Mouse (Mus musculus) T-cell, adult 2 months (primary cell): Measurements from ENCODE around the gene Sbf2.
"Not testable (repeated sequence)": the region's sequence is repeated elsewhere in the genome, so short reads cannot be mapped to it uniquely, and the experiment has no call there.

ENCODE experiments used
- DNase-seq: peaks from one replicate; pipeline ENCODE4 v3.0.0; 2022; ENCODE audit warnings: low spot score

Sbf2 gene

DNA sequence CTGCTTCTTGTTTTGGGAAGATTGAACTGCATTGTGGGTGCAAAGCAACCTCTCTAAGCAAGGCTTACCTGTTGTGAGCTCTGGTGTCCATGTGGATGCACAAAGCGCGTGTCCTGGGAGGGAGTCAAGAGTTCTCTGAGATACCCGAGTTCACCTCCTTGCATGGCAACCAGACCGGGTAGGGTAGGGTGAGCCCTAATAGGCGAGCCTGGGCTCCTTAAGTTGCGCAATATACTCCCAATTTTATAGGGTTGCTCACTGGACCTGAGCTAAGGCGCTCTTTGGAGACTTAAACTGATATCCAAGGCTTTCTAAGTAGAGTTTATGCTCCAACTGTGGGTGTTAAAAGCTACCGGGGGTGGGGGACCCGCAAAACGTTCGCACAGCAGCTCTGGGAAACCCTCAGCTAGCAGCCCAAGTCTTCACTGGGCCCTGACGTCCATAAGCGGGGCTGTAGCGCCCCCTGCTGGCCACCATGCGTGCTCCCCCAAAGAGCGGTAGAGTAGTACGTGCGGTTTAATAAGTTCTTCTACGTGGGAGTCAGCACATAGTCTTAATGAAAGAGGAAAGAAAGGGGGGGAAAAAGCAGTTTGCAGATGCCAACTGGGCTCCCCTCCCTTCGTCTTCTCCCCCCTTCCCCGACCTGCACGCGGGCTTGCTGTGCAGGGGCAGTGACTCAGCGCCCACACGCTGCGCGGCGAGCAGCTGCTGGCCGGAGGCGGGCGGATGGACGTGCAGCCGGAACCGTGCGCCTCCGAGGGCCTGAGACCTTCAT, 15.4 kb upstream of the Sbf2 start:
- DNase-seq = peak; percentile 84

DNA sequence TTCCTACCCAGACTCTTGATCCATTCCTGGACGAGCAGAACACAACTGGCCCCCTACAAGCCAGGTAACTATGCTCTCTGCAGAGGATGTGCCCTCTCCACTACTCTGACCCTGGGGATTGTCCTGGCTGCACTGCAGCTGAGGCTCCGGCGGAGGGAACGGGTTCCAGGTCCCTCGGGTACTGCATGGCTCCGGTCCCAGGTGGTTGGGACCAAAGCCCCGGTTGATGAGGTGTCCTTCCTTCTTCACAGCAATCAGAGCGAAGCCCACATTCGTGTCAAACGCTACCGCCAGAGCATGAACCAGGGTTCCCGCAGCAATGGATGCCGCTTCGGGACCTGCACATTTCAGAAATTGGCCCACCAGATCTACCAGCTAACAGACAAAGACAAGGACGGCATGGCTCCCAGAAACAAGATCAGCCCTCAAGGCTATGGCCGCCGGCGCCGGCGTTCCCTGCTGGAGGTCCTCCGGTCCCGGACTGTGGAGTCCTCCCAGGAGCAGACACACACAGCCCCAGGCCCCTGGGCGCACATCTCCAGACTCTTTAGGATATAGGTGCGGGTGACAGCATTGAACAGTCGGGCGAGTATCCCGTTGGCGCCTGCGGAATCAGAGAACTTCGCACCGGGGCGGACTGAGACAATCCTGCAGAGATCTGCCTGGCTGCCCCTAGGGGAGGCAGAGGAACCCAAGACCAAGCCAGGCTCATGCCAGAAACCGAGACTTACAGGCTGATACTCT, 14.1 kb upstream of the Sbf2 start:
- DNase-seq = no peak

DNA sequence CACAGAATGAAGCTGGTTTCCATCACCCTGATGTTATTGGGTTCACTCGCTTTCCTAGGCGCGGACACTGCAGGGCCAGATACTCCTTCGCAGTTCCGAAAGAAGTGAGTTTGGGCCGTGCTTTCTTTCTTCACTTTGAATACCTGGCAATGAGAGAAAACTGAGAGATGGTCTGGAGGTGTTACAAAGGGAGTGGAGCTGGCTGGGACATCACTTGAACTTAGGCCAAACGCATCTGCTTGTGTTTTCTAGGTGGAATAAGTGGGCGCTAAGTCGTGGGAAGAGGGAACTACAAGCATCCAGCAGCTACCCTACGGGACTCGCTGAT, 13.5 kb upstream of the Sbf2 start:
- no peak for DNase-seq

DNA sequence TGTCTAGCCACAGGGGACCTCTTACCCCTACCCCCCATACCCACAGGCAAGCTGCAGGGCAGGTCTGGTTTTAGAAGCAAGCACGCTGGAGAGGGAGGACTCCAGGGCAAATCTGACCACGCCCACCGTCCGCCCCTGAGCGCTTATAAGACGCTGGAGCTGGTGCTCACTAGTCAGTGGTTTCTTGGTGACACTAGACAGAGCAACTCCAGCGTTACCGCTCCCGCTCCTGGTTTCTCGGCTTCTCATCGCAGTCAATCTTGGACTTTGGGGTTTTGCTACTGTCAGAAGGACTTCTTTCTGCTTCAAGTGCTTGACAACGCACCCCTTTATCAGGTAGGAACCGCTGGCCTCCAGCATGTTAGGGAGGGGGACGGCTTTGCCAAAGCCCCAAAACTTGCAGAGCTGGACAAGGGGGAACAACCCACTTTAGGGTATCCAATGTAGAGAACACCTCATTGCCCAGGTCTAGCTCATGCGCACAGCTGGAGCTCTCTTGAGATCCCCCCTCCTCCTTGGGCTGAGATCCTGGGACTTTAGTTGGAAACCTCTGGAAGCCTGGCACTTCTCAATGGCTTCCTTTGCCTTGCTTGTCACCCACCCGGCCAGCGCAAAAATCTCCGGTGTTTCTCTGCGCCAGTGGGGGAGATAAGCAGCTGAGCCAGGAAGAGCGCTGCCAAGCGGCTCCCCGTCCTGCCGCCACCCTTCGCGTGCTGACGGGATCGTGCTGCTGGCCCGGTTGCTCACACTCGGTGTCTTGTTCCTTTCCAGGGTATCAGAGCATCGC, 13.0 kb upstream of the Sbf2 start, which contains the start of gene Adm:
Gene Adm (plus strand): TSS at position 176 of the 787 bp plus-strand sequence.
- peak; percentile 64 for DNase-seq

DNA sequence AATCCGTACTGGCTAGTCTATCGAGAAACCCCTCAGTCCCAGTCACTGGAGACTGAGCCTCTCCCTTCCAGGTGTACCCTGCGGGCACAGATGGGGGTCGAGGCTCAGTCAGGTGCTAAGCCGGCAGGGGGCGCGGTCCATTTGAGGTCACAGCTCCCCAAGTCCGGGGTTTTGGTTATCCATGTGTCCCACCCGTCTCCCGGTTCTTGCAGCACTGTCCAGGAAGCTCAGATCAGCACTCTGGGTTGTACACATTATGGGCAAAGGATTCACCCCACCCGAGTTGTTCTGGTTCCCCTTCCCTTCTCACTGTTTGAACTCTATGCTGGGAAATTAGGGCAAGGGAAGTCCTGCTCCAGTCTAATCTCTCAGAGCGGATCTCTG, 12.4 kb upstream of the Sbf2 start:
- DNase-seq = no peak

DNA sequence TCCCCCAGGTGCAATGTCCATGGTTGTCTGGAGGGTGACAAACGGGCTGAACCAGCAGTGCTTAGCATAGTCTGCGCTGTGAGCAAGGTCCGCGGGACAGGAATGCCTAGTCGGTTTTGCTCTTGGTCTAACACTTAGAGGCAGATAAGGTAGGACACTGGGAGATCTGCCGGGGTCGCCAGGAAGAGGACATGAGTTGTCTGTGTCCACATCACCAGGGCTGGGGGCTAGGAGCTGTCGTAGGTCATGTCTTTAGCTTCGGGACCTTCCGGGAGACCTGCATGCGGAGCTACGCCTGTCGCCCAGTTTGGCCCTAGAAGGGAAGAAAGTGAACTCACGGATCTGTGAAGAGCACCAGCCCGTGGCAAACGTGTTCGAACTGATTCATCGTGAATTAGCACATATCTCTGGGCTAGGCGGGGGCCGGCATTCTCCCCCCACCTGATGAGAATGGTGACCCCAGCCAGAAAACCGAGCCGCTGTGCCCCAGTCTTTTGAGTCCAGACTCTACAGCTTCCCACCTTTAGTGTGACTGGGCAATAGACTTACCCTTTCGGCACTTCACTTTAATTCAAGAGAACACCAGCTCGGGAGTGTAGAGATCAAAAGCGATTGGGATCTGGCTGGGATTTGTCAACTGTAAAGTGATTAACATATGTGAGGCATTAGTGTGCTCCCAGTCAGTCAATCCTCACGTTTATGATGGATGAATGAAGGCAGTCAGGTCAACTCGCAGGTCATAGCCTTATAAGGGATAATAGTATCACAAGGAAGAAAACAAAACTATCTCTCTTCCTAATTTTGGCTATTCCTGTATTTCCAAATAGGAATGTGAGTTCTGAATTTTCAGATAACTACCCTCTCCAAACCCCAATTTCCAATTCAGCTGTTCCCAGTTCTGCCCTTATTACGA, 11.7 kb upstream of the Sbf2 start:
- DNase-seq = no peak

DNA sequence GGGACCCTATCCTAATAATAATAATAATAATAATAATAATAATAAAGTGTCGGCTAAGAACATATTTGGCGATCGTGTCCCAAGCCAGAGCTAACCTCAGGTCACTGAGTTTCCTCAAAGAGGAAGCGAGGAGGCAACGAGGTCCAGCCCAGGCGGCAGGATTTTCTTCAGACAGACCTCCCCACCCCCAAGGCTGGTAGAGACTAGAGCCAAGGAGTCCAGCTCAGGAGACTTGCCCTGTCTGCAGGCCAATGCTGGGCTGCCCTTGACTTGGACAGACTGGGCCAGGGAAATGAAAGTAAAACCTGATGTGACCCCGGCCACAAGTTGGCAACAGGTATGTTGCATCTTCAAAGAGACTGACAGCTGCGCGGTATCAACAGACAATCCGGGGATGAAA, 10.8 kb upstream of the Sbf2 start:
- no peak for DNase-seq

DNA sequence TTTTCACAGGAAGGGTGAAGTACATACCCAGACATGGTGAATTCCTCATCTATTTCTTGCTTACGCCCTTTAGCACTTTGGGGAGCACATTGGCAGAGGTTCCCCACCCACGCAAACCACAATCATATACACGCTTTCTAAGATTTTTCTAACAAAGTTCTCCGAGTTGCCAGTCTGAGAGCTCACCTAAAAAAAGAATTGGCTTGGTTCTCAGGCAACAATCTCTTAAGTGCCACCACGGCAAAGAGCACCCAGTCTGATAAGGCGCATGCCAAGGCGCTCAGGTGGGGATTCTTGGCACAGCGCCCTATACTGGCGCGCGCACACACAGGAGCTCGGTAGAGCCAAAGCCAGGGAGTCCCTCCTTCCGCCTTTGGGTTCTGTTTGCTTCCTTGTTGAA, 10.2 kb upstream of the Sbf2 start:
- DNase-seq = peak; percentile 45

DNA sequence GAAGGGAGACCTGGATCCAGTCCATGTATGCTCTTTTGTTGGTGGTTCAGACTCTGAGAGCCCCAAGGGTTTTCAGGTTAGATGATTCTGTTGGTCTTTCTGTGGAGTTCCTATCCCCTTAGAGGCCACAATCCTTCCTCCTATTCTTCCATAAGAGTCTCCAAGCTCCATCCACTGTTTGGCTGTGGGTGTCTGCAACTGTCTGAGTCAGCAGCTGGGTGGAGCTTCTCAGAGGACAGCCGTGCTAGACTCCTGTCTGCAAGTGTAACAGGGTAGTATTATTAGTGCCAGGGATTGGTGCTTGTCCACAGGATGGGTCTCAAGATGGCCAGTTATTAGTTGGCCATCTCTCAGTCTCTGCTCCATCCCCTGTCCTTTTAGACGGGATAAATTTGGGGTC, 9.3 kb upstream of the Sbf2 start:
- DNase-seq = no peak

DNA sequence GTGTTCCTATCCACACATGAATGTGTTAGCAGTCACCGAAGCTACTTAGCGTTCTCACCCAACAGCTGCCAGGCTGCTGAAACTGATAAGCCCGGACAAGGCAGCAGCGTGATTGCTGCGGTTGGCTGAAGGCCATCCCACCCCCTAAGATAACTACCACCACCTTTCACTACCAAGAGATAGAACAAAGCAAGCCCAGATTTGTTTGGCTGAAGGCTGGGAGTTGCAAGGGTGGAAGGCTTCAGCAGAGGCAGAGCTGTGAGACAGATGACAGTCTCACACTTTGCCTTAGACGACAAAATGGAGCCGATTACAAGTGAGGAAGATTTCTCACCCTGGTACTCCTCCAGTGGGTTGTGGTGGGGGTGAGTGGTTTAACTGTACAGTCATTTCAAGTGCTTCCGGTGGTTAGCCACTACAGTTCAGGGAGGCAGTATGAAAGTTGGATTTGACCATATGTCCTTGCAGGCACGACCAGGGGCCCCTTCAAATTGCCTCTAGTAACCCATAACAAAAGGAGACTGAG, 4.4 kb upstream of the Sbf2 start:
- DNase-seq = no peak

DNA sequence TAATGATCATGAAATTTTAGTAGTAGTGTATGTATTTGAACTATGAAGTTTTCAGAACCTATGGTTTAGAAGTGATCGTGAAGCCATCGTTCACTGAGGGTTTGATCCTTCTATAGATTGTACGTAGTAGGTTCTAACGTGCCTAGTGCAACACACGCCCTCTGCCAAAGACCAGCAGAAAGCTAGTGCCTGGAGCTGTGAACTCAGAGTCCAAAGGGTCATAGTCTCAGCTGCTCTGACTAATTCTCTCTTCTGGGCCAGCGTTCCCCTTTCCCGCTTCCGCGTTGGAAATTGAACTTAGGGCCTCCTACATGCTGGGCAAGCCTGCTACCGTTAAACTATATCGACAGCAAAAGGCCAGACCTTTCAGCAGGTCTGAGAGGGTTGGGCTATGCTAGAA, 1.1 kb upstream of the Sbf2 start:
- DNase-seq = no peak

DNA sequence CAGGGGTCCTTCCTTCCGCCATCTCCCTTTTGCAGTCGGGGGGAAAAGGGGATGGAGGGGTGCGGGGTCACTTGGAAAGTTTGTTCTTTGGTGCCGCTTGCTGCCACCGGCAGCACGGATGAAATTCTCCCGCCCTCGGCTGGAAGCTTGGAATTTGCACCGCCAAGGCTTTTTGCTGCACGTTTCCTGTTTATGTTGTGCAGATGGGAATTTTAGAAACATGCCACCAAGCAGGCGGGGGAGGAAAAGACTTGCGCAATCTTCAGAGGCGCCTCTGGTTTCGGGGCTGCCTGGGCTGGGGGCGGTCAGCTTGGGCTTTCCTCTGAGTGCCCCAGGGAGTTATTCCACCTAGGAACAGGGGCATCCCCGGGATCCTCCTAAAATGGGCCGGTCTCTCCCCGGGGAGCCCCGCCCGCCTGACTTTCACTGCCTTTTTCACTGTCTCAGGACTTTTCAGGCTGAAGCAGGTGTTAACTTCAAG, 469 bp upstream of the Sbf2 start:
- no peak for DNase-seq

DNA sequence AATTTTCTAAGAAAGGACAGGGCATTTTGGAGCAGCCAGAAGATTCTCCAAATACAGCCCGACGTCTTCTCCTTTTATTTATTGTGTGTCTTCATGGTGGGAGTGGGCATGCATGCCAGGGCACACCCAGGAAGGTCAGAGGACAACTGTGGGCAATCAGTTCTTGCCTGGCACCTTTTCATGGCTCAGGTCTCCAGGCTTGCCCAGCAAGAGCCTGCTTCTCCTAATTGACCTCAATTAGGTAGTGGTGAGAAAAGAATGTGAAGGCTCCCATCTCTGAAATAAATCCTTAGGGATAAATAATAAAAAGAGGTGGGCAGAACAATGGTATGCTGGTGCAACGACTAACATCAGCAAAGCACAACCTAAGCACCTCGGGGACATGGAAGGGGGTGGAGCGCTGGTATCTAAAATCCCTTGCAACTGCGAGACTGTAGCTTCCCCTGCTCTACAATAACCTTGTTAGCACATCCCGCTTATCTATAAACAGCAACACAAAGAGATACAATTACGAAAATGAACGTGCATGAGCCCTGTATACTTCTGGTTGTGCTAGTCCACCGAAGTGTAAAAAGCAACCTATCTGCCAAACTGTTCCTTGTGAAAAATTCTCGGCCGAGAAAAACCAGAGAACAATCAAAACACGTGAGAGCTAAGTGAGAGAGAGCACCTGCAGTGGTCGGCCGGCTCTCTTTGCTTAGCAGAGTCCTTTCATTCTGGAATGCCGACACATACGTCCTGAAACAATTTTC, 1.2 kb downstream of the Sbf2 start:
- no peak for DNase-seq

DNA sequence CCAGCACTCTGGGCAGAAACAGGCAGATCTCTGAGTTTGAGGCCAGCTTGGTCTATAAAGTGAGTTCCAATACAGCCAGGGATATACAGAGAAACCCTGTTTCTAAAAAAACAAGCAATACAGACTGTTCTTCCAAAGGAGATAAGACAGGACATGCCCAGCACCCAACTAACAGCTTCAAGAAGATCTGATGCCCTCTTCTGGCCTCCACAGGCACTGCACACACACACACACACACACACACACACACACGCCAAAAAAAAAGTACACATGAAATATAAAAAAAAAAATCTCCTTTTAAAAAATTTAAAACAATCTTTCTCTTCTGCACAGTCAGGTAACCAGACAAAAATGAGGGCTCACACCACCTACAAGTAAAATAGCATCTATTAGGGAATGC, 7.8 kb downstream of the Sbf2 start:
- DNase-seq = no peak

DNA sequence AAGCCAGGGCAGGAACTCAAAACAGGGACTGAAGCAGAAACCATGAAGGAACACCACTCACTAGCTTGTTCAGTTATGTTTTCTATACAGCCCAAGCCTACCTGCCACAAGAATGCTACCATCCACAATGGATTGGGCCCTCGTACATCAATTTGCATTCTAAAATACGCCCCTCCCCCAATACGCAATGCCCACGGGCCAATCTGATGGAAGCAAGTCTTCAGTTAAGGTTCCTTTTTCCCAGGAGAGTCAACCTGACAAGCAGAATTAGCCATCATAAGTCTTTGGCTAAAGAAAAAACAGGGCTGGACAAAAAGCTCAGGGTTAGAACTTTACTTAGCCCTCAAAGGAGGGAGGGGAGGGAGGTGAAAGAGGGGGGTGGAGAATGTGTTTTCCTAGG, 9.2 kb downstream of the Sbf2 start:
- DNase-seq = no peak

DNA sequence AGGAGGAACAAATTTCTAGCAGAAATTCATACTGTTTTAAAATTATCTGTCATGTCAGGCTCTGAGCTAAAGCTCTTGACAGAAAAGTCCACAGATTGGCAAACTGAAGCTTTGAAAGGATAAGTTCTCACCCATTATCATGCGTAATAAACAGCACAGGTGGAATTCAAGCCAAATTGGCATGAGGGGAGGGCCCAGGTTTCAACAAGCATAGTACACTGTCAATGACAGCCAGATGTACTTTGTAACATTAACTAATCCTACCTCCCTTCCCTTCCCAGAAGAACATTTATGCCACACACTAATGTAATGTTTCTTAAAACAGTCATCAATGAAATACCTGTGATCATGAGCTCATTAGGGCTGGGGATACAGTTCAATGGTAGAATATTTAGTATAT, 17.6 kb downstream of the Sbf2 start:
- DNase-seq = no peak

DNA sequence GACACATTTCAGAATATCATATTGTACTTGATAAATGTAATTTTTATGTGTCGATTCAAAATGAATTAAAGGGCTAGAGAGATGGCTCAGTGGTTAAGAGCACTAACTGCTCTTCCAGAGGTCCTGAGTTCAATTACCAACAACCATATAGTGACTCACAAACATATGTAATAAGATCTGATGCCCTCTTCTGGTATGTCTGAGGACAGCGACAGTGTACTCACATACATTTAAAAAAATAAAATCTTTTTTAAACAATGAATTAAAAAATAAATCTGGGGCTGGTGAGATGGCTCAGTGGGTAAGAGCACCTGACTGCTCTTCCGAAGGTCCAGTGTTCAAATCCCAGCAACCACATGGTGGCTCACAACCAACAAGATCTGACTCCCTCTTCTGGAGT, 20.7 kb downstream of the Sbf2 start:
- DNase-seq = not testable (repeated sequence)

DNA sequence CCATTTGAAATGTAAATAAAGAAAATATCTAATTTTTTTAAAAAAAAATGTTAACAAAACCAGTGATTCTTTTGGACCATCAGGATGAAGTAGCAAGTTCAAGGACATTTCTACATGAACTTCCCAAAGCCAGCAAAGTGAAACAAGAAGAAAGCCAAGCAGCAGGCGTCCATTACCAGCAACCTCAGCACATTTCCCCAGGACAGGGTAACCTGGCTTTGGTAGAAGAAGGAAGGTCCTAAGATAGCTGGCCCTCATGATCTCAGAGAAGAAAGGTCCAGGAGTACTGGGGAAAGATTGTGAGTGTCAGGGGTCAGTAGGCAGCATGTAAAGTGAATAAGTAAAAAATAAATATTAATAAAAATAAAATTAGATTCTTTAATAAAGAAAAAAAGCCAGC, 27.0 kb downstream of the Sbf2 start:
- DNase-seq = no peak

DNA sequence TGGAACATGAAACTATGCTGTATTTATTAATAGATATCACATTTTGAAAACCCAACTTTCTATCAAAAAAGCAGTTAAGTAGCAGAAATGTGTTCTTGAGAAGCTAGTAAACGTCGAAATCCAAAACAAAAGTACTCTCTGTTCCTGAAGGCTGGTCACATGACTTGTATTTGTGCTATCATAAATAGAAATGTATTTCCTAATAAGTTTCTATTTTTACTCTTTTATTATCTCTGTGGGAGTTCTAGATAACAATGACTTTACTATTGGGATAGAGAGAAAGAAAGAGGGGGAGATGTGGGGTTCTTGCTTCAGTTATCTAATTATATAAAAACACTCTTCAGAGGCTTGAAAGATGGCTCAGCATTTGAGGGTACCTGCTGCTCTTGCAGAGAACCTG, 29.5 kb downstream of the Sbf2 start:
- no peak for DNase-seq

DNA sequence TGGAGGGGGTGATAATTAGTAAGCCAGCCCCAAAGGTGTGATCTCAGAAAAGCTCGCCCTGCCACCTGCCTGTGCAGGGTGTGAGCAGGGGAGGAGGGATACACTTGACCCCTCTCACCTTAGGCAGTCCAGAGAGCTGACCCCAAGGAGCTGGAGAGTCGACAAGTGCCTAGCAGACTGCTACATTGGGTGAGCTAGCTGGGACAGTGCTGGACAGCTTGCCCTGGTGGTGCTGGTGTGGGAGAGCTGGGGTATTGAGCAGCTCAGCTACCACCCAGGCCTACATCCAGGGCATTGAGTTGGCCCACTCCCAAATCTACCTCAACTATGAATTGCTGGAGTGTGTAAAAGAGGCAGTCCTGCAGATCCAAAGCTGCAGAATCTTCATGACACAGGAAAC, 30.6 kb downstream of the Sbf2 start:
- DNase-seq = no peak

DNA sequence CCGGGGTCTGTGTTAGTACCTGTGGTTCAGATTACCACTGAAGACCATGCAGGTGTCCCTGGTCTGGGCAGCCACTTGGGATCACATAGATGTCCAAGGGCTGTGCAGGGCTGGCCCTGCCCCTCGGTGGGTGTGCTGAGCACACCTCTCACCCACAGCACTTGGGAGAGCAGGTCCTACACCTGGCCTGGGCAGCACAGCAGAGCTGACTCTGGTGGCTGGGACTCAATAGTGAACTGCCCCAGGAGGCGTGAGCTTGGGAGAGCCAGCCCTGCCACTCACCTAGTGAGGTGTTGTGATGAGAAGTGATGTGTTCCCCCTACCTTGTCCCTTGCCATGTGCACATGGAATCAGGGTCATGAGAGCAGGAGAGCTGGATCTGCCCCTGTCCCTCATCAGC, 31.0 kb downstream of the Sbf2 start:
- no peak for DNase-seq
